Mouse (Mus musculus) liver, postnatal 0 days (tissue): ENCODE data around the gene Dna2. TPM values are rescaled to one million over a fixed set of nuclear protein-coding genes. Genes with fewer than 3 reads are reported as not detected.

Experiments
- ATAC-seq: fragments of 200-750 bp; cut with Nextera tagmentation; 2 replicates; pipeline ENCODE4 v1.8.0; 2017; ENCODE audit warnings: mild to moderate bottlenecking, moderate library complexity
- DNase-seq: peaks from one replicate; pipeline ENCODE4 v3.0.0-alpha.2; 2016
- H3K27ac ChIP-seq: fragments of 300-500 bp; sonication (generic); 2 replicates; pipeline ENCODE4 v1.5.1; 2014; ENCODE audit warnings: antibody characterized with exemption, moderate library complexity, mild to moderate bottlenecking, low read depth
- H3K27me3 ChIP-seq: fragments of 300-500 bp; sonication (generic); 2 replicates; pipeline ENCODE4 v1.6.1; 2014; ENCODE audit warnings: low read length, control low read depth, mixed read lengths; ENCODE audit not compliant: insufficient read depth
- H3K36me3 ChIP-seq: fragments of 300-500 bp; sonication (generic); replicated peaks from 2 replicates; pipeline ENCODE4 v1.6.1; 2014; ENCODE audit warnings: mild to moderate bottlenecking, control low read depth, low read length, moderate library complexity, mixed read lengths; ENCODE audit not compliant: insufficient read depth
- H3K4me1 ChIP-seq: fragments of 300-500 bp; sonication (generic); 2 replicates; pipeline ENCODE4 v1.6.1; 2014; ENCODE audit warnings: antibody characterized with exemption, mild to moderate bottlenecking, control low read depth; ENCODE audit not compliant: insufficient read depth
- H3K4me2 ChIP-seq: fragments of 300-500 bp; sonication (generic); 2 replicates; pipeline ENCODE4 v1.6.1; 2014; ENCODE audit warnings: low read depth, mild to moderate bottlenecking, low read length, moderate library complexity, mixed read lengths
- H3K4me3 ChIP-seq: fragments of 300-500 bp; sonication (generic); 2 replicates; pipeline ENCODE4 v1.5.1; 2014; ENCODE audit warnings: low read depth, low read length
- H3K9ac ChIP-seq: fragments of 300-500 bp; sonication (generic); replicated peaks from 2 replicates; pipeline ENCODE4 v1.6.1; 2014; ENCODE audit warnings: mild to moderate bottlenecking, moderate library complexity
- H3K9me3 ChIP-seq: fragments of 300-500 bp; sonication (generic); 2 replicates; pipeline ENCODE4 v1.6.1; 2016; ENCODE audit warnings: mild to moderate bottlenecking, control low read depth, low read length, mixed read lengths
- CTCF ChIP-seq: sonication (generic); IDR thresholded peaks from 2 replicates; pipeline ENCODE4 v1.5.1; 2016; ENCODE audit warnings: antibody characterized with exemption, low read depth
- EP300 ChIP-seq: IDR thresholded peaks from 2 replicates; pipeline ENCODE4 v1.6.1; 2016; ENCODE audit warnings: antibody characterized with exemption, low read depth, mild to moderate bottlenecking
- WGBS: fragments of 180-500 bp; shearing (Covaris S2); extraction: QIAGEN DNeasy Blood & Tissue Kit; methylation state at CpG from one replicate; pipeline ENCODE4 v1.1.7; 2014; ENCODE audit not compliant: insufficient replicate concordance; 5-methylcytosine and 5-hydroxymethylcytosine counted together
- polyA plus RNA-seq: library from polyadenylated mRNA; unstranded; fragments of >200 nt; fragmentation: Nextera tagmentation; extraction: Ambion mirVana; gene quantifications from 2 replicates; pipeline ENCODE4 v1.2.1, GENCODE M21; 2015

The Dna2 gene
- polyA plus RNA-seq, 1 experiment from 2014 or later: 10.6 TPM

DNA sequence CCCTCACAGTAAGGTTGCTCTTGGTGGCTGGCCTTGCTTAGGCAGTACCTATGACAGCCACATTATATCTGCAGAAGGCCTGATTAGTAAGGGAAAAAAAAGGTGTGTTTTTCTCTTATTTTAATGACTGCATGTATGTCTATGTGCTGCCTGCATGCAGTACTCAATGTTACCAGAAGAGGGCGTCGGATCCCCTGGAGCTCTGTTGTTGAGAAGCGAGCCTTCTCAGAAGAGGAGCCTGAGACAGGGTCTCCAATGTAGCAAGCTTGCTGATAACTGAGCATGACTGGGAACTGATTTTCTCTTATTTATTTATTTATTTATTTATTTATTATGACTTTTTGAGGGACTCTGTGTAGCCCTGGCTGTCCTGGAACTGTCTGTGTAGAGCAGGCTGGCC, 40.5 kb downstream of the Dna2 start:
- Histone ChIP-seq H3K4me2 (no peak overlapping the region), H3K9ac (no peak overlapping the region), H3K36me3 (peaks cover 14% of the 10 kb centered on the region), H3K9me3 (no peaks in the 10 kb centered on the region), H3K27ac (no peak overlapping the region), H3K4me1 (no peaks in the 10 kb centered on the region), H3K4me3 (no peak overlapping the region), H3K27me3 (no peaks in the 10 kb centered on the region)
- WGBS: 29% methylated on average over 3 of the region's 3 CpGs
- DNase-seq (peak; percentile 69), ATAC-seq (no peak; the same call in 1 of the 2 replicates)
- TF ChIP-seq CTCF: peak; percentile 76
- no peak for TF ChIP-seq EP300

DNA sequence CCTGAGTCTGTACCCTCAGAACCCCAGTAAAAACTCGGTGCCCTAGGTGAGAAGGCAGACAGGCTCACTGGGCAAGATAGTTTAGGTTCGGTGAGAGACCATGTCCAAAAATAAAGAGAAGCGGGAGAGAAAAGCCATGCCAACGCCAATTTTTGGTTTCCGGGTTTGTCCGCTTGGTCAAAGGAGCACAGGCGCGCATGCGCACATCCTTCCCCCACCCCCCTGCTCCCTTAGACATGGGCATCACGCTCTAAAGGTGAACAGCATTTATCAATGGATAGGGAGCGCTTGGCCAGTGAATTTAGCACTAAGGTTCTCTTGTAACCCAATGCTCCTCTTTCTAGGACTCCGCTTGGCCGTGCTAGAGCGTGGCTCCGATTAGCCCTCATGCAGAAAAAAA, 43.8 kb downstream of the Dna2 start:
- DNase-seq: no peak
- H3K9ac ChIP-seq: no peak overlapping the region
- no peak overlapping the region for H3K4me2 ChIP-seq
- no peak overlapping the region for H3K27ac ChIP-seq
- no peaks in the 10 kb centered on the region for H3K9me3 ChIP-seq
- no peaks in the 10 kb centered on the region for H3K27me3 ChIP-seq
- no peak for TF ChIP-seq EP300
- no peak for TF ChIP-seq CTCF
- no peaks in the 10 kb centered on the region for H3K4me1 ChIP-seq
- H3K4me3 ChIP-seq: no peak overlapping the region
- ATAC-seq: no peak
- peaks cover 16% of the 10 kb centered on the region for H3K36me3 ChIP-seq
- 89% methylated on average over 15 of the region's 15 CpGs for WGBS

DNA sequence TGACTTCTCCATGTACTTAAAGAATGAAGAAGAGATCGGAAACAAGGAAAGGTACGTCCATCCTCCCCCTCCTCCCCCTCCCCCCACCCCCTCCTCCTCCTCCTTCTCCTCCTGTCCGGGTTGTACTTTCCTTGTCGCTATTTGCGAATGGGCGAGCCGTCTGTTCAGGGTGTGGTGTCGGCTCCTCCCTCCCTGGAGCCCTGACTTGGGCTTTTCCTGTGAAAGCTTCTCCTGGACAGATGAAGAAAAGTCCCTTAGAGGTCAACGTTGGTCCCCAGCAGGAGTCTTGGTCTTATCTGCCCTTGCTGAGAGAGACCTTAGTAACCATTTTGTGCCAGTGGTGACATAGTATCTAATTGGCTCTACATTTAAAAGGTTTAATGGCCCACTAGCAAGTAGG, 47.2 kb downstream of the Dna2 start:
- 85% methylated on average over 9 of the region's 9 CpGs for WGBS
- peaks cover 18% of the 10 kb centered on the region for H3K36me3 ChIP-seq
- no peak overlapping the region for H3K27ac ChIP-seq

DNA sequence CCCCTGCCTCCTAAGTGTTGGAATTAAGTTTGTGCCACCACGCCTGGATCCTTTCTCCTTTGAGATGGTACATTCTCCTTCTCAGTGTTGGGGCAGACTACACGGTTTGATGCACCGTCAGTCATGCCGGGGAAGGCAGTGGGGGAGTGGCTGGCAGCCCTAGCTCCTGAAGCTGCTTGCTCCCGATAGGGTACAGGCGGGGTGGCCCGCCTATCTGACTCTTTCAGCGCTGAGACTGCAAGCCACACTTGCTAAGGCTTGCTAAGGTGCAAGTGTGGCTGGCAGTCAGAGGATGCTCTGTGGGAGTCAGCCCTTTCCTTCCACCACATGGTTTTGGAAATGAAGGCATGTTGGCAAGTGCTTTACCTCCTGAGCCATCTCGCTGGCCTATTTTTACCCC, 53.8 kb downstream of the Dna2 start:
- Histone ChIP-seq H3K4me1 (no peaks in the 10 kb centered on the region), H3K4me2 (no peak overlapping the region), H3K4me3 (no peak overlapping the region), H3K27me3 (no peaks in the 10 kb centered on the region), H3K27ac (no peak overlapping the region), H3K9me3 (no peaks in the 10 kb centered on the region), H3K9ac (no peak overlapping the region), H3K36me3 (peaks cover 34% of the 10 kb centered on the region)
- peak; percentile 34 for DNase-seq
- WGBS: 63% methylated on average over 9 of the region's 9 CpGs
- ATAC-seq: peak; percentile 74
- TF ChIP-seq CTCF (no peak), EP300 (no peak)

More for the DNA sequence above, 47.2 kb downstream of the Dna2 start:
- TF ChIP-seq EP300 (no peak), CTCF (no peak)
- no peaks in the 10 kb centered on the region for H3K4me1 ChIP-seq
- H3K9ac ChIP-seq: no peak overlapping the region
- no peak overlapping the region for H3K4me3 ChIP-seq
- no peak for DNase-seq
- no peak overlapping the region for H3K4me2 ChIP-seq
- no peaks in the 10 kb centered on the region for H3K9me3 ChIP-seq
- no peaks in the 10 kb centered on the region for H3K27me3 ChIP-seq
- no peak for ATAC-seq

DNA sequence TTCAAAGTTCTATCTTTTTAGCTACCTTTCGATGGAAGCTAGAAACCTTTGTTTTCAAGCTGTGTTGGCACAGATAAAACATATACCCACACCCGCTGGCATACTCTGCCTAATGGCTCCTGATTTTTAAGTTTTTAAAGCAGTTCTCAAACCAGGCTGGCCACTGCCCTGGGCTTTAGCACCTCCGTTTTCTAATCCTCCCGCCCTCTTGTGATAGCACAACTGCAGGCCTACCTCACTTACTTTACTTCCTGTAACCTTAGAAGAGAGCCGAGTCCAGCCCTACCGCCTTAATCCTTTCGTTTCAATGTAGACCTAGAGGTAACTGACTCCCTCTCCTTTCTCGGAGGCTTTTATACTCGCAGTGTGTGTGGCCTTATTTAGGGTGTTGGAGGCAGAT, 56.4 kb downstream of the Dna2 start:
- DNase-seq (no peak), ATAC-seq (no peak)
- TF ChIP-seq EP300: no peak
- no peak for TF ChIP-seq CTCF
- Histone ChIP-seq H3K4me1 (no peaks in the 10 kb centered on the region), H3K9ac (no peak overlapping the region), H3K27ac (no peak overlapping the region), H3K9me3 (no peaks in the 10 kb centered on the region), H3K4me2 (no peak overlapping the region), H3K4me3 (no peak overlapping the region), H3K36me3 (peaks cover 36% of the 10 kb centered on the region), H3K27me3 (no peaks in the 10 kb centered on the region)
- WGBS: 74% methylated on average over 9 of the region's 9 CpGs

DNA sequence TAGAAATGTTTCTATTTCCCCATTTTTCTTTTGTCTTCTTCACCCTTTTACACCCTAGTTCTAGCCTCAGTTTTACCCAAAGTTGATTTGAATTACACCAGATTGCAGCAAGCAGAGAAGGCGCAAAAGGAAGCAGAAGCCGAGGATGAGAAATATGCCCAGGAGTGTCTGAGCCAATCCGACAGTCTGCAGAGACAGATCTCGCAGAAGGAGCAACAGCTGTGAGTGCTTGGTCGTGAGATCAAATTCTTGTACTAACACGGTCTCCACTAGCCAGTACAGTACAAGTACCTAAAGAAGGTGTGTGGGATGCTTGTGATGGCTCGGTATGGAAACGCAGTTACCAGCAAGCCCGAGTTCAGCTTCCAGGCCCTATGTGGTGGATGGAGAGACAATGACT, 57.7 kb downstream of the Dna2 start:
- H3K27me3 ChIP-seq: no peaks in the 10 kb centered on the region
- H3K36me3 ChIP-seq: peaks cover 34% of the 10 kb centered on the region
- TF ChIP-seq CTCF: no peak
- TF ChIP-seq EP300: no peak
- H3K27ac ChIP-seq: no peak overlapping the region
- DNase-seq (no peak), ATAC-seq (no peak)
- 84% methylated on average over 9 of the region's 9 CpGs for WGBS
- H3K9me3 ChIP-seq: no peaks in the 10 kb centered on the region
- H3K4me3 ChIP-seq: no peak overlapping the region
- H3K9ac ChIP-seq: no peak overlapping the region
- no peak overlapping the region for H3K4me2 ChIP-seq
- H3K4me1 ChIP-seq: no peaks in the 10 kb centered on the region

DNA sequence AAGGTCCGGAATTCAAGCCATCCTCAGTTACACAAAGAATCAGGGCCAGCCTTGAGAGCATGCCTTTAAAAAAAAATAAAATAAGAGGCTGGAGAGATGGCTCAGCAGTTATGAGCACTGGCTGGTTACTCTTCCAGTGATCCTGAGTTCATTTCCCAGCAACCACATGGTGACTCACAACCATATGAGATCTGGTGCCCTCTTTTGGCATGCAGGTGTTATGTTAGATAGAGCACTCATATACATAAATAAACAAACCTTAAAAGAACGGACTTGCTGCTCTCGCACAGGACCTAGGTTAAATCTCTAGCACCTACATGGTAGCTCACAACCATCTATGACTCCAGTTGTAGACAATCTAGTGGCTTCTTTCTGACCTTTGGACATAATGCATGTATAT, 61.4 kb downstream of the Dna2 start:
- no peak for DNase-seq
- Histone ChIP-seq H3K4me1 (no peaks in the 10 kb centered on the region), H3K9ac (no peak overlapping the region), H3K9me3 (no peaks in the 10 kb centered on the region), H3K4me3 (no peak overlapping the region), H3K36me3 (peaks cover 42% of the 10 kb centered on the region), H3K27ac (no peak overlapping the region), H3K27me3 (no peaks in the 10 kb centered on the region), H3K4me2 (no peak overlapping the region)
- ATAC-seq: 0 out of 2 replicates have a peak, but pooled peaks have one; percentile 29
- WGBS: 61% methylated on average over 3 of the region's 3 CpGs
- no peak for TF ChIP-seq EP300
